Mouse (Mus musculus) MEL (cell line): ENCODE results near the gene Dennd1a. TPM values are rescaled to one million over a fixed set of nuclear protein-coding genes. Genes with fewer than 3 reads are reported as not detected.

ENCODE experiments used
- DNase-seq: peaks from one replicate; pipeline ENCODE4 v3.0.0; 2011; ENCODE audit warnings: low read depth, low spot score
- H3K27ac ChIP-seq: 2 replicates; pipeline ENCODE4 v1.5.1; 2012; ENCODE audit warnings: low read depth, mild to moderate bottlenecking, control low read depth, low read length, moderate library complexity; ENCODE audit not compliant: control insufficient read depth
- H3K27me3 ChIP-seq, 2 experiments: fragments of 150-350 bp in 1 of 2; sonication (generic) in 1 of 2; 2 replicates each; pipeline ENCODE4 v1.6.1; 2012; ENCODE audit warnings: low read length in 2 of 2, mild to moderate bottlenecking in 2 of 2, improper control_type of control experiment in 1 of 2, moderate library complexity in 1 of 2; ENCODE audit not compliant: insufficient read depth in 2 of 2, control insufficient read depth in 1 of 2
- H3K36me3 ChIP-seq, 2 experiments: 2 replicates each; pipeline ENCODE4 v1.6.1; 2012 to 2014; ENCODE audit warnings: low read length in 2 of 2, improper control_type of control experiment in 1 of 2, inconsistent platforms in 1 of 2, mild to moderate bottlenecking in 1 of 2; ENCODE audit not compliant: insufficient read depth in 2 of 2, control insufficient read depth in 1 of 2
- H3K4me1 ChIP-seq, 2 experiments: fragments of 150-350 bp in 1 of 2; sonication (generic) in 1 of 2; 2 replicates each; pipeline ENCODE4 v1.6.1; 2012; ENCODE audit warnings: low read length in 2 of 2, improper control_type of control experiment in 1 of 2, mild to moderate bottlenecking in 1 of 2; ENCODE audit not compliant: insufficient read depth in 2 of 2, control insufficient read depth in 1 of 2
- H3K4me3 ChIP-seq, 2 experiments: fragments of 150-350 bp in 1 of 2; sonication (generic) in 1 of 2; 2 replicates each; pipeline ENCODE4 v1.5.1; 2012; ENCODE audit warnings: low read depth in 2 of 2, low read length in 2 of 2, mild to moderate bottlenecking in 2 of 2, moderate library complexity in 2 of 2, control low read depth in 1 of 2, improper control_type of control experiment in 1 of 2; ENCODE audit not compliant: control insufficient read depth in 1 of 2, insufficient read depth in 1 of 2
- H3K79me2 ChIP-seq: 2 replicates; pipeline ENCODE4 v1.6.1; 2012; ENCODE audit warnings: mild to moderate bottlenecking, low read length, moderate library complexity; ENCODE audit not compliant: control insufficient read depth, poor library complexity, insufficient read depth
- H3K9ac ChIP-seq: 2 replicates; pipeline ENCODE4 v1.6.1; 2012; ENCODE audit warnings: low read depth, mild to moderate bottlenecking, control low read depth, low read length, moderate library complexity; ENCODE audit not compliant: control insufficient read depth, poor library complexity, severe bottlenecking
- H3K9me3 ChIP-seq: fragments of 150-350 bp; sonication (generic); replicated peaks from 2 replicates; pipeline ENCODE4 v1.6.1; 2012; ENCODE audit warnings: mild to moderate bottlenecking, low read length, improper control_type of control experiment, moderate library complexity; ENCODE audit not compliant: insufficient read depth
- CHD2 ChIP-seq: IDR thresholded peaks from 2 replicates; pipeline ENCODE4 v1.6.1; 2011; ENCODE audit warnings: low read length, improper control_type of control experiment
- ETS1 ChIP-seq: IDR thresholded peaks from 2 replicates; pipeline ENCODE4 v1.6.1; 2012; ENCODE audit warnings: low read depth, mild to moderate bottlenecking, inconsistent platforms, low read length, improper control_type of control experiment, moderate library complexity
- GABPA ChIP-seq: IDR thresholded peaks from 2 replicates; pipeline ENCODE4 v1.6.1; 2012; ENCODE audit warnings: low read depth, mild to moderate bottlenecking, inconsistent platforms, low read length, improper control_type of control experiment, moderate library complexity
- HCFC1 ChIP-seq: IDR thresholded peaks from 2 replicates; pipeline ENCODE4 v1.6.1; 2012; ENCODE audit warnings: low read depth, mild to moderate bottlenecking, inconsistent platforms, low read length, improper control_type of control experiment, moderate library complexity
- JUND ChIP-seq: IDR thresholded peaks from 2 replicates; pipeline ENCODE4 v1.6.1; 2011; ENCODE audit warnings: low read depth, mild to moderate bottlenecking, improper control_type of control experiment, low read length
- MAFK ChIP-seq: IDR thresholded peaks from 2 replicates; pipeline ENCODE4 v1.6.1; 2011; ENCODE audit warnings: low read depth, mild to moderate bottlenecking, low read length, improper control_type of control experiment, borderline replicate concordance
- MAZ ChIP-seq: IDR thresholded peaks from 2 replicates; pipeline ENCODE4 v1.6.1; 2012; ENCODE audit warnings: low read depth, mild to moderate bottlenecking, inconsistent platforms, low read length, improper control_type of control experiment
- MEF2A ChIP-seq: IDR thresholded peaks from 2 replicates; pipeline ENCODE4 v1.6.1; 2014; ENCODE audit warnings: low read depth, mild to moderate bottlenecking, inconsistent platforms, low read length, improper control_type of control experiment; ENCODE audit not compliant: poor library complexity, insufficient replicate concordance, severe bottlenecking; ENCODE audit errors: extremely low read depth
- MYB ChIP-seq: IDR thresholded peaks from 2 replicates; pipeline ENCODE4 v1.6.1; 2011; ENCODE audit warnings: mild to moderate bottlenecking, low read depth, low read length, improper control_type of control experiment
- POLR2A ChIP-seq, 2 experiments: IDR thresholded peaks; 2 replicates each; pipeline ENCODE4 v1.6.1; 2011 to 2012; ENCODE audit warnings: low read length in 2 of 2, mild to moderate bottlenecking in 2 of 2, control low read depth in 1 of 2, improper control_type of control experiment in 1 of 2, low read depth in 1 of 2, moderate library complexity in 1 of 2; ENCODE audit not compliant: control insufficient read depth in 1 of 2, insufficient read depth in 1 of 2, poor library complexity in 1 of 2
- POLR2AphosphoS2 ChIP-seq: IDR thresholded peaks from 2 replicates; pipeline ENCODE4 v1.6.1; 2011; ENCODE audit warnings: low read length, improper control_type of control experiment
- POLR2AphosphoS5 ChIP-seq: IDR thresholded peaks from 2 replicates; pipeline ENCODE4 v1.6.1; 2012; ENCODE audit warnings: low read depth, borderline replicate concordance, mild to moderate bottlenecking, inconsistent platforms, low read length, moderate library complexity, mixed read lengths
- RAD21 ChIP-seq: IDR thresholded peaks from 2 replicates; pipeline ENCODE4 v1.6.1; 2011; ENCODE audit warnings: mild to moderate bottlenecking, low read depth, low read length, improper control_type of control experiment
- SMC3 ChIP-seq: IDR thresholded peaks from 2 replicates; pipeline ENCODE4 v1.6.1; 2011; ENCODE audit warnings: low read depth, low read length, improper control_type of control experiment
- TBP ChIP-seq: IDR thresholded peaks from 2 replicates; pipeline ENCODE4 v1.8.0; 2011; ENCODE audit warnings: low read depth, low read length, improper control_type of control experiment
- UBTF ChIP-seq: IDR thresholded peaks from 2 replicates; pipeline ENCODE4 v1.6.1; 2012; ENCODE audit warnings: low read depth, mild to moderate bottlenecking, inconsistent platforms, low read length, improper control_type of control experiment, moderate library complexity, borderline replicate concordance; ENCODE audit not compliant: insufficient read depth
- USF1 ChIP-seq: IDR thresholded peaks from 2 replicates; pipeline ENCODE4 v1.6.1; 2014; ENCODE audit warnings: low read depth, mild to moderate bottlenecking, inconsistent platforms, low read length, improper control_type of control experiment, moderate library complexity
- USF2 ChIP-seq, 2 experiments: IDR thresholded peaks; 2 replicates each; pipeline ENCODE4 v1.6.1; 2011 to 2012; ENCODE audit warnings: improper control_type of control experiment in 2 of 2, low read length in 2 of 2, borderline replicate concordance in 1 of 2, inconsistent platforms in 1 of 2, low read depth in 1 of 2, mild to moderate bottlenecking in 1 of 2; ENCODE audit not compliant: insufficient read depth in 1 of 2
- ZC3H11A ChIP-seq: IDR thresholded peaks from 2 replicates; pipeline ENCODE4 v1.6.1; 2012; ENCODE audit warnings: low read depth, mild to moderate bottlenecking, inconsistent platforms, low read length, improper control_type of control experiment
- polyA plus RNA-seq, 2 experiments: library from polyadenylated mRNA; stranded (reverse) in 1 of 2; unstranded in 1 of 2; fragments of >175 nt in 1 of 2; fragments of >200 nt in 1 of 2; gene quantifications; 2 replicates each; pipeline versions ENCODE4 v1.2.1 to v1.2.4; 2012; ENCODE audit warnings: low replicate concordance in 2 of 2, low read depth in 1 of 2; ENCODE audit not compliant: insufficient read length in 2 of 2, insufficient read depth in 1 of 2, missing spikeins in 1 of 2
- total RNA-seq: library from RNA; depleted of rRNA; stranded (reverse); fragments of 300-350 nt; gene quantifications from 2 replicates; pipeline ENCODE4 v1.2.3, GENCODE M21; 2012

The Dennd1a gene
- total and polyA plus RNA-seq, 3 experiments = 5.0 to 21.8 TPM; not detected in 1

- no peak overlapping the region for H3K4me3 ChIP-seq
- no peak overlapping the region for H3K9ac ChIP-seq
- H3K9me3 ChIP-seq = no peaks in the 10 kb centered on the region
- H3K36me3 ChIP-seq = no peaks in the 10 kb centered on the region
- no peaks in the 10 kb centered on the region for H3K4me1 ChIP-seq
- TF ChIP-seq SMC3 = no peak
- no peak for TF ChIP-seq HCFC1
- no peak for TF ChIP-seq JUND
- TF ChIP-seq TBP = no peak
- TF ChIP-seq USF1 = no peak
- TF ChIP-seq GABPA = no peak
- no peak for TF ChIP-seq USF2 (IDR thresholded peaks at IDR 0.05; ENCODE audit: borderline replicate concordance in 1 of 2, insufficient read depth in 1 of 2, low read depth in 1 of 2, low read length in 2 of 2)
- no peak for TF ChIP-seq MYB
- TF ChIP-seq CHD2 = no peak
- no peak for TF ChIP-seq MAZ
- TF ChIP-seq POLR2AphosphoS2 = no peak
- TF ChIP-seq MEF2A = no peak
- no peaks in the 10 kb centered on the region for H3K79me2 ChIP-seq
- H3K27ac ChIP-seq = no peak overlapping the region
- no peak for DNase-seq
- no peaks in the 10 kb centered on the region for H3K27me3 ChIP-seq
Measured at GRCm38 (mm10) chr2:37879697-37880096, 407.5 kb downstream of the Dennd1a start.

- no peak overlapping the region for H3K27ac ChIP-seq
- no peaks in the 10 kb centered on the region for H3K4me1 ChIP-seq
- no peaks in the 10 kb centered on the region for H3K27me3 ChIP-seq
- TF ChIP-seq ZC3H11A (no peak), MAFK (no peak), MAZ (no peak), MEF2A (no peak), CHD2 (no peak), JUND (no peak), RAD21 (no peak), POLR2A (IDR thresholded peaks at IDR 0.05; ENCODE audit: control insufficient read depth in 1 of 2, insufficient read depth in 1 of 2, low read depth in 1 of 2, low read length in 2 of 2, poor library complexity in 1 of 2) (no peak), POLR2AphosphoS5 (no peak), UBTF (no peak), MYB (no peak), ETS1 (no peak)
- H3K9me3 ChIP-seq = no peaks in the 10 kb centered on the region
- H3K79me2 ChIP-seq = no peaks in the 10 kb centered on the region
- H3K36me3 ChIP-seq = no peaks in the 10 kb centered on the region
- H3K9ac ChIP-seq = no peak overlapping the region
- no peak for DNase-seq
- no peak overlapping the region for H3K4me3 ChIP-seq
Measured at GRCm38 (mm10) chr2:37872791-37873190, 414.4 kb downstream of the Dennd1a start.
